Mouse (Mus musculus) MEL (cell line): ENCODE measurements around the gene Erlec1. TPM values are rescaled to one million over a fixed set of nuclear protein-coding genes. Genes with fewer than 3 reads are reported as not detected.
A peak's percentile ranks its signal among the peaks of the same experiment; 100 is the strongest.

Experiments used
- DNase-seq: peaks from one replicate; pipeline ENCODE4 v3.0.0; 2011; ENCODE audit warnings: low read depth, low spot score
- H3K27ac ChIP-seq: 2 replicates; pipeline ENCODE4 v1.5.1; 2012; ENCODE audit warnings: low read depth, mild to moderate bottlenecking, control low read depth, low read length, moderate library complexity; ENCODE audit not compliant: control insufficient read depth
- H3K27me3 ChIP-seq, 2 experiments: fragments of 150-350 bp in 1 of 2; sonication (generic) in 1 of 2; 2 replicates each; pipeline ENCODE4 v1.6.1; 2012; ENCODE audit warnings: low read length in 2 of 2, mild to moderate bottlenecking in 2 of 2, improper control_type of control experiment in 1 of 2, moderate library complexity in 1 of 2; ENCODE audit not compliant: insufficient read depth in 2 of 2, control insufficient read depth in 1 of 2
- H3K36me3 ChIP-seq, 2 experiments: 2 replicates each; pipeline ENCODE4 v1.6.1; 2012 to 2014; ENCODE audit warnings: low read length in 2 of 2, improper control_type of control experiment in 1 of 2, inconsistent platforms in 1 of 2, mild to moderate bottlenecking in 1 of 2; ENCODE audit not compliant: insufficient read depth in 2 of 2, control insufficient read depth in 1 of 2
- H3K4me1 ChIP-seq, 2 experiments: fragments of 150-350 bp in 1 of 2; sonication (generic) in 1 of 2; 2 replicates each; pipeline ENCODE4 v1.6.1; 2012; ENCODE audit warnings: low read length in 2 of 2, improper control_type of control experiment in 1 of 2, mild to moderate bottlenecking in 1 of 2; ENCODE audit not compliant: insufficient read depth in 2 of 2, control insufficient read depth in 1 of 2
- H3K4me3 ChIP-seq, 2 experiments: fragments of 150-350 bp in 1 of 2; sonication (generic) in 1 of 2; 2 replicates each; pipeline ENCODE4 v1.5.1; 2012; ENCODE audit warnings: low read depth in 2 of 2, low read length in 2 of 2, mild to moderate bottlenecking in 2 of 2, moderate library complexity in 2 of 2, control low read depth in 1 of 2, improper control_type of control experiment in 1 of 2; ENCODE audit not compliant: control insufficient read depth in 1 of 2, insufficient read depth in 1 of 2
- H3K79me2 ChIP-seq: 2 replicates; pipeline ENCODE4 v1.6.1; 2012; ENCODE audit warnings: mild to moderate bottlenecking, low read length, moderate library complexity; ENCODE audit not compliant: control insufficient read depth, poor library complexity, insufficient read depth
- H3K9ac ChIP-seq: 2 replicates; pipeline ENCODE4 v1.6.1; 2012; ENCODE audit warnings: low read depth, mild to moderate bottlenecking, control low read depth, low read length, moderate library complexity; ENCODE audit not compliant: control insufficient read depth, poor library complexity, severe bottlenecking
- H3K9me3 ChIP-seq: fragments of 150-350 bp; sonication (generic); replicated peaks from 2 replicates; pipeline ENCODE4 v1.6.1; 2012; ENCODE audit warnings: mild to moderate bottlenecking, low read length, improper control_type of control experiment, moderate library complexity; ENCODE audit not compliant: insufficient read depth
- CTCF ChIP-seq, 3 experiments: IDR thresholded peaks in 2 of 3; conservative IDR thresholded peaks in 1 of 3; 2 replicates each; pipeline ENCODE4 v1.5.1; 2011 to 2012; ENCODE audit warnings: low read length in 3 of 3, low read depth in 2 of 3, mild to moderate bottlenecking in 2 of 3, improper control_type of control experiment in 1 of 3, inconsistent platforms in 1 of 3, mixed read lengths in 1 of 3, moderate library complexity in 1 of 3; ENCODE audit not compliant: control insufficient read depth in 1 of 3, insufficient read depth in 1 of 3, poor library complexity in 1 of 3, severe bottlenecking in 1 of 3
- EP300 ChIP-seq, 2 experiments: IDR thresholded peaks; 2 replicates each; pipeline ENCODE4 v1.6.1; 2011; ENCODE audit warnings: improper control_type of control experiment in 2 of 2, low read length in 2 of 2, low read depth in 1 of 2, mild to moderate bottlenecking in 1 of 2
- ETS1 ChIP-seq: IDR thresholded peaks from 2 replicates; pipeline ENCODE4 v1.6.1; 2012; ENCODE audit warnings: low read depth, mild to moderate bottlenecking, inconsistent platforms, low read length, improper control_type of control experiment, moderate library complexity
- GATA1 ChIP-seq: IDR thresholded peaks from 2 replicates; pipeline ENCODE4 v1.6.1; 2011; ENCODE audit warnings: low read depth, low read length, improper control_type of control experiment
- JUND ChIP-seq: IDR thresholded peaks from 2 replicates; pipeline ENCODE4 v1.6.1; 2011; ENCODE audit warnings: low read depth, mild to moderate bottlenecking, improper control_type of control experiment, low read length
- KAT2A ChIP-seq: conservative IDR thresholded peaks from 2 replicates; pipeline ENCODE4 v1.6.1; 2012; ENCODE audit warnings: low read depth, low read length, improper control_type of control experiment, inconsistent platforms
- MAX ChIP-seq: IDR thresholded peaks from 2 replicates; pipeline ENCODE4 v1.6.1; 2011; ENCODE audit warnings: low read length, improper control_type of control experiment
- MEF2A ChIP-seq: IDR thresholded peaks from 2 replicates; pipeline ENCODE4 v1.6.1; 2014; ENCODE audit warnings: low read depth, mild to moderate bottlenecking, inconsistent platforms, low read length, improper control_type of control experiment; ENCODE audit not compliant: poor library complexity, insufficient replicate concordance, severe bottlenecking; ENCODE audit errors: extremely low read depth
- MYB ChIP-seq: IDR thresholded peaks from 2 replicates; pipeline ENCODE4 v1.6.1; 2011; ENCODE audit warnings: mild to moderate bottlenecking, low read depth, low read length, improper control_type of control experiment
- MYC ChIP-seq: IDR thresholded peaks from 2 replicates; pipeline ENCODE4 v1.6.1; 2011; ENCODE audit warnings: low read depth, mild to moderate bottlenecking, low read length, improper control_type of control experiment, moderate library complexity
- NELFE ChIP-seq: IDR thresholded peaks from 2 replicates; pipeline ENCODE4 v1.6.1; 2011; ENCODE audit warnings: low read depth, low read length, improper control_type of control experiment
- NRF1 ChIP-seq: IDR thresholded peaks from 2 replicates; pipeline ENCODE4 v1.6.1; 2014; ENCODE audit warnings: low read depth, mild to moderate bottlenecking, inconsistent platforms, low read length, improper control_type of control experiment, moderate library complexity; ENCODE audit not compliant: poor library complexity, insufficient read depth, severe bottlenecking
- RAD21 ChIP-seq: IDR thresholded peaks from 2 replicates; pipeline ENCODE4 v1.6.1; 2011; ENCODE audit warnings: mild to moderate bottlenecking, low read depth, low read length, improper control_type of control experiment
- RCOR1 ChIP-seq: IDR thresholded peaks from 2 replicates; pipeline ENCODE4 v1.6.1; 2012; ENCODE audit warnings: low read depth, mild to moderate bottlenecking, inconsistent platforms, low read length, improper control_type of control experiment
- SIN3A ChIP-seq: IDR thresholded peaks from 2 replicates; pipeline ENCODE4 v1.6.1; 2012; ENCODE audit warnings: low read length, improper control_type of control experiment, inconsistent platforms
- SMC3 ChIP-seq: IDR thresholded peaks from 2 replicates; pipeline ENCODE4 v1.6.1; 2011; ENCODE audit warnings: low read depth, low read length, improper control_type of control experiment
- TCF12 ChIP-seq: IDR thresholded peaks from 2 replicates; pipeline ENCODE4 v1.6.1; 2014; ENCODE audit warnings: low read depth, mild to moderate bottlenecking, inconsistent platforms, low read length, improper control_type of control experiment, moderate library complexity
- UBTF ChIP-seq: IDR thresholded peaks from 2 replicates; pipeline ENCODE4 v1.6.1; 2012; ENCODE audit warnings: low read depth, mild to moderate bottlenecking, inconsistent platforms, low read length, improper control_type of control experiment, moderate library complexity, borderline replicate concordance; ENCODE audit not compliant: insufficient read depth
- USF1 ChIP-seq: IDR thresholded peaks from 2 replicates; pipeline ENCODE4 v1.6.1; 2014; ENCODE audit warnings: low read depth, mild to moderate bottlenecking, inconsistent platforms, low read length, improper control_type of control experiment, moderate library complexity
- USF2 ChIP-seq, 2 experiments: IDR thresholded peaks; 2 replicates each; pipeline ENCODE4 v1.6.1; 2011 to 2012; ENCODE audit warnings: improper control_type of control experiment in 2 of 2, low read length in 2 of 2, borderline replicate concordance in 1 of 2, inconsistent platforms in 1 of 2, low read depth in 1 of 2, mild to moderate bottlenecking in 1 of 2; ENCODE audit not compliant: insufficient read depth in 1 of 2
- ZKSCAN1 ChIP-seq: IDR thresholded peaks from 2 replicates; pipeline ENCODE4 v1.6.1; 2012; ENCODE audit warnings: low read depth, mild to moderate bottlenecking, inconsistent platforms, low read length, improper control_type of control experiment, moderate library complexity
- ZMIZ1 ChIP-seq: IDR thresholded peaks from 2 replicates; pipeline ENCODE4 v1.6.1; 2012; ENCODE audit warnings: low read depth, mild to moderate bottlenecking, inconsistent platforms, low read length, improper control_type of control experiment, moderate library complexity
- polyA plus RNA-seq, 2 experiments: library from polyadenylated mRNA; stranded (reverse) in 1 of 2; unstranded in 1 of 2; fragments of >175 nt in 1 of 2; fragments of >200 nt in 1 of 2; gene quantifications; 2 replicates each; pipeline versions ENCODE4 v1.2.1 to v1.2.4; 2012; ENCODE audit warnings: low replicate concordance in 2 of 2, low read depth in 1 of 2; ENCODE audit not compliant: insufficient read length in 2 of 2, insufficient read depth in 1 of 2, missing spikeins in 1 of 2
- total RNA-seq: library from RNA; depleted of rRNA; stranded (reverse); fragments of 300-350 nt; gene quantifications from 2 replicates; pipeline ENCODE4 v1.2.3, GENCODE M21; 2012

Erlec1 gene
- total and polyA plus RNA-seq, 3 experiments: 6.7 to 22.3 TPM; not detected in 1

DNA sequence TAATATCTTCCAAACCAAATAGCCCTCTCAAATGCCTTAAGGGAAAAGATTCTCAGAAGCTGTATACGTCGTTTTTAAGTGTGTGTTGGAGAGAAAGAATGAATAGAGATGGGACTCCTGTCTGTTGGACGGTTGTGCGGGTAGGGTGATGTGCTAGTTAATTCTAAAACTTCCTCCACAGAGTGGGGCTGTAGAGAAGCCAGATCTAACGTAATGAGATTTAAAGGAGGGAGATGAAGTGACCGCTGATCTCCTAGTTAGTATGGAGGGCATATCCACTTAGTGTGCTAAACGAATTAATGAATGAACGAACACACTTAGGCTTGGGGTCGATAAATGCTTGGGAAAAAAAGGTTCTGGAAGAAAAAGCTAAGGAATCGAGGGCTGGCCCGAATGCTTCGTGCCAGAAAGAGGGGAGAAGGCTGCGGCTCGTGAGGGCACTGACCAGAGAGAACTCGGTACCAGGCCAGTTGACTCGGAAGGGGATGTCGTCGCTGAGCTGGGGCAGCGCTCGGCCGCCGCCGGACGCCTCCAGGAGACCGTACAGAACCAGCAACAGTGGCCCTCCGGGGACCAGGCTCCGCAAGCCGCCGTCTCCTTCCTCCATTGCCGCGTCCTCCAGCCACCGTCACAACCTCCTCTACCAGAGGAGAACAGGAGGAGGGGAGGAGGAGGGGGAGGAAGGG, 523 bp downstream of the Erlec1 start:
- no peak for TF ChIP-seq NELFE
- no peak for TF ChIP-seq MYC
- TF ChIP-seq RAD21: peak; percentile 10
- no peak for TF ChIP-seq USF2 (IDR thresholded peaks at IDR 0.05; ENCODE audit: borderline replicate concordance in 1 of 2, insufficient read depth in 1 of 2, low read depth in 1 of 2, low read length in 2 of 2)
- no peak for TF ChIP-seq EP300 (IDR thresholded peaks at IDR 0.05; ENCODE audit: low read depth in 1 of 2, low read length in 2 of 2)
- TF ChIP-seq RCOR1: no peak
- no peak for TF ChIP-seq UBTF
- TF ChIP-seq TCF12: no peak
- peak in 1 of 3 experiments; percentile 5; a peak in 1 of 6 replicates for TF ChIP-seq CTCF (IDR thresholded peaks at IDR 0.05 in 2 of 3, conservative IDR thresholded peaks at IDR 0.05 in 1 of 3; ENCODE audit: control insufficient read depth in 1 of 3, insufficient read depth in 1 of 3, low read depth in 2 of 3, low read length in 3 of 3, poor library complexity in 1 of 3, severe bottlenecking in 1 of 3)
- TF ChIP-seq KAT2A: no peak
- no peak for TF ChIP-seq MEF2A
- no peak for TF ChIP-seq USF1
- TF ChIP-seq ETS1: no peak
- no peak for TF ChIP-seq JUND
- TF ChIP-seq NRF1: no peak
- TF ChIP-seq ZMIZ1: no peak
- peak; percentile 34 for TF ChIP-seq SMC3
- TF ChIP-seq ZKSCAN1: no peak
- no peak for TF ChIP-seq GATA1
- no peak; the same call in 1 of the 2 replicates for TF ChIP-seq SIN3A
- TF ChIP-seq MAX: no peak
- no peak for TF ChIP-seq MYB
- TF ChIP-seq, all 39 proteins: peak for 3
- Histone ChIP-seq H3K27me3 (no peaks in the 10 kb centered on the region), H3K9ac (peak overlapping the region; percentile 73), H3K4me3 (peak overlapping the region; percentile 65 to 93), H3K79me2 (peaks cover 9% of the 10 kb centered on the region), H3K27ac (peak overlapping the region; percentile 43), H3K36me3 (peaks cover 7 to 14% of the 10 kb centered on the region in 2 experiments), H3K4me1 (peaks cover 0 to 3% of the 10 kb centered on the region in 2 experiments; a peak in 2 of 4 replicates), H3K9me3 (no peaks in the 10 kb centered on the region)
- DNase-seq: peak; percentile 68
